Mouse (Mus musculus): ENCODE measurements around the gene Scyl1. TPM values are rescaled to one million over a fixed set of nuclear protein-coding genes. Genes with fewer than 3 reads are reported as not detected.
A peak's percentile ranks its signal among the peaks of the same experiment; 100 is the strongest.

The Scyl1 gene
- total and polyA plus RNA-seq, 2 experiments: 28.9 to 46.6 TPM

DNA sequence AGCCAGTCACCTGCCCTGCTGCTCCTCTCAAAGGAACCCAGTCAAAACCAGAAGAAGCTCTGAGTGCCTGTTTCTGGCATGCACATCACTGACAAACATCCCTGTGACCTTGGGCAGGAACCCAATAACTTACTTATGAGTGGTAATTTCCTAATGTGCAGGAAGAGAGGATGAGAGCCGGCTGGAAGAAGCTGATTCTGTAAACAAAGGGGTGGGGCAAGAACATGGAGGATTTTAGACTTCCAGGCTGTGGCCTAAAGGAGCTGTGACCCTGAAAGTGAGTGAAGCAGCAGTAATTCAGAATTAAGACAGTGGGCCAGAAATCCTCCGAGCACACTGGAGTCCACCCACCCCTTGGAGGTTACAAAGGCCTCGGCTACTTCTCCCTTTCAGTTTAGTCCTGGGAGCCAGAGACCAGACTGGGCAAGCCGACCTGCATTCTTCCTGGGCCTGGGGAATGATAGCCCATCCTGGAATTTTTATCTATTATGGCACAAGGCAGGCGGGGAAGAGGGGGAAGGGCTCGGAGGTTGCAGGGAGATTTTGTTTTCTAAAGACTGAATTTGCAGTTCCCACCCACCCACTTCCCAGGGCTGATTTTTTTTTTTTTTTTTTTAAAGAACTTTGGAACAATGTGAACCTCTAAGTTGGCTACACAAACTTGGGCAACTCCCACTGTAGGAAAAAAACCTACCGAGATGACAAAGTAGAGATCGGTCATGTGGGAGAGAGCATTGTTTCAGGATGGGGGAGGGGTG lies 35.0 kb upstream of the Scyl1 start:
- Histone ChIP-seq H3K36me3 (ENCODE audit: control insufficient read depth, insufficient read depth, low read length) (no peaks in the 10 kb centered on the region), H3K27ac (replicated peaks; ENCODE audit: insufficient read depth, low read depth, low read length) (peak overlapping the region; percentile 84), H3K4me1 (ENCODE audit: control insufficient read depth, insufficient read depth, low read length) (peaks cover 18% of the 10 kb centered on the region), H3K27me3 (ENCODE audit: control insufficient read depth, insufficient read depth, low read length) (no peaks in the 10 kb centered on the region), H3K9ac (ENCODE audit: low read depth, low read length) (peak overlapping the region; percentile 10; the same call in 1 of the 2 replicates), H3K4me3 (ENCODE audit: insufficient read depth, low read depth, low read length) (no peak overlapping the region), H3K79me2 (ENCODE audit: control insufficient read depth, insufficient read depth, low read length) (0 out of 2 replicates have a peak, but pooled peaks cover under 1% of the 10 kb centered on the region)
- peak; percentile 59 for DNase-seq (ENCODE audit: extremely low read depth, low read depth, low spot score)
- 42% methylated on average over 8 of the region's 8 CpGs for WGBS
- TF ChIP-seq CTCF (IDR thresholded peaks at IDR 0.05; ENCODE audit: low read depth, low read length) (no peak), POLR2A (IDR thresholded peaks at IDR 0.05; ENCODE audit: extremely low read depth, insufficient read depth, low read length) (no peak)

DNA sequence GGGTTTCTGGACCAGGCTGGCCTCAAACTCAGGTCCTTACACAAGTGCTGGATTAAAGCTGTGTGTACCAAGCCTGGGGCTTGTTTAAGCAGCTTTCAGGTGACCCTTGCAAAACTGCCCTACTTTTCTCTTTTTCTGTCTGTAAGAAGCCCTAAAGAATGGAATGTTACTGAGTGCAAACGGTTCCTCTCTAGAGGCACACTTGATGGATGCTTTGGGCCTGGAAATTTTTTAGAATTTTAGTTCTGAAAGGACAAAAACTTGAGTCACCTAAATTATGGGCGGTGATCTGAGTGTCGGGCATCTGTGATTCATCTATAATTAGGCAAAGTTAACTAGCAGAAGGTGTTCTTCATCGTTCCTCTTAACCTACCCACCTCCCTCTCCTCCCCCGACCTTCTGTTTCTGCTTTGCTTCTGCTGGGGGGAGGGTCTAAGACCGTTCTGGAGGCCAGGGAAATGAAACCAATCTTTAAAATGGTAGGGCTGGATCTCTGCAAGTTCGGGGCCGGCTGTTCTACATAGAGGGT lies 33.2 kb upstream of the Scyl1 start:
- Histone ChIP-seq H3K9ac (ENCODE audit: low read depth, low read length) (peak overlapping the region; percentile 77; the same call in 1 of the 2 replicates), H3K4me1 (ENCODE audit: control insufficient read depth, insufficient read depth, low read length) (peaks cover 10% of the 10 kb centered on the region), H3K27ac (replicated peaks; ENCODE audit: insufficient read depth, low read depth, low read length) (peak overlapping the region; percentile 90), H3K36me3 (ENCODE audit: control insufficient read depth, insufficient read depth, low read length) (no peaks in the 10 kb centered on the region), H3K27me3 (ENCODE audit: control insufficient read depth, insufficient read depth, low read length) (no peaks in the 10 kb centered on the region), H3K4me3 (ENCODE audit: insufficient read depth, low read depth, low read length) (no peak overlapping the region), H3K79me2 (ENCODE audit: control insufficient read depth, insufficient read depth, low read length) (peaks cover 8% of the 10 kb centered on the region; the same call in 1 of the 2 replicates)
- TF ChIP-seq CTCF (IDR thresholded peaks at IDR 0.05; ENCODE audit: low read depth, low read length) (no peak), POLR2A (IDR thresholded peaks at IDR 0.05; ENCODE audit: extremely low read depth, insufficient read depth, low read length) (no peak)
- 65% methylated on average over 8 of the region's 8 CpGs for WGBS
- DNase-seq (ENCODE audit: extremely low read depth, low read depth, low spot score): peak; percentile 17

DNA sequence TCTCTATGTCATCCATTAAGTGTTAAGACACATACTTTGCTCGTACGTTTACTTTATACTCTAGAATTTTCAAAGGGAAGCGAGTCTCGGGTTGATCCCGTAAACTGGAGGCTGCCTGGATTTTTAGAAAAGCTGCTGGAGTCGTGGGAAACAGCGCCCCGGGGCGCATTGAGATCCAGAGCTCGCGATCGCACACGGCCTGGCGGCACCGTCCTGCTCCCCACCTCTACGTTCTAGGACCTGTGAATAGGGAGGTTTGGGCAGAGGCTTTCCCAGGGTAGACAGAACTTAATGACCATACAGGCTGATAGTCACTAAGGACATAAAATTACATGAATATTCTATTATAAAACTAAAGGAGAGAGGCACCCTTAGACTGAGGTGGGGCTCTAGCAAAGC lies 32.7 kb upstream of the Scyl1 start:
- Histone ChIP-seq H3K27me3 (ENCODE audit: control insufficient read depth, insufficient read depth, low read length) (no peaks in the 10 kb centered on the region), H3K27ac (replicated peaks; ENCODE audit: insufficient read depth, low read depth, low read length) (peak overlapping the region; percentile 90), H3K79me2 (ENCODE audit: control insufficient read depth, insufficient read depth, low read length) (peaks cover 8% of the 10 kb centered on the region; the same call in 1 of the 2 replicates), H3K36me3 (ENCODE audit: control insufficient read depth, insufficient read depth, low read length) (peaks cover 2% of the 10 kb centered on the region; the same call in 1 of the 2 replicates), H3K4me1 (ENCODE audit: control insufficient read depth, insufficient read depth, low read length) (peaks cover 10% of the 10 kb centered on the region), H3K9ac (ENCODE audit: low read depth, low read length) (peak overlapping the region; percentile 77), H3K4me3 (ENCODE audit: insufficient read depth, low read depth, low read length) (peak overlapping the region; percentile 49)
- WGBS: under 1% methylated on average over 16 of the region's 16 CpGs
- TF ChIP-seq CTCF (IDR thresholded peaks at IDR 0.05; ENCODE audit: low read depth, low read length) (no peak), POLR2A (IDR thresholded peaks at IDR 0.05; ENCODE audit: extremely low read depth, insufficient read depth, low read length) (no peak)
- no peak for DNase-seq (ENCODE audit: extremely low read depth, low read depth, low spot score)

DNA sequence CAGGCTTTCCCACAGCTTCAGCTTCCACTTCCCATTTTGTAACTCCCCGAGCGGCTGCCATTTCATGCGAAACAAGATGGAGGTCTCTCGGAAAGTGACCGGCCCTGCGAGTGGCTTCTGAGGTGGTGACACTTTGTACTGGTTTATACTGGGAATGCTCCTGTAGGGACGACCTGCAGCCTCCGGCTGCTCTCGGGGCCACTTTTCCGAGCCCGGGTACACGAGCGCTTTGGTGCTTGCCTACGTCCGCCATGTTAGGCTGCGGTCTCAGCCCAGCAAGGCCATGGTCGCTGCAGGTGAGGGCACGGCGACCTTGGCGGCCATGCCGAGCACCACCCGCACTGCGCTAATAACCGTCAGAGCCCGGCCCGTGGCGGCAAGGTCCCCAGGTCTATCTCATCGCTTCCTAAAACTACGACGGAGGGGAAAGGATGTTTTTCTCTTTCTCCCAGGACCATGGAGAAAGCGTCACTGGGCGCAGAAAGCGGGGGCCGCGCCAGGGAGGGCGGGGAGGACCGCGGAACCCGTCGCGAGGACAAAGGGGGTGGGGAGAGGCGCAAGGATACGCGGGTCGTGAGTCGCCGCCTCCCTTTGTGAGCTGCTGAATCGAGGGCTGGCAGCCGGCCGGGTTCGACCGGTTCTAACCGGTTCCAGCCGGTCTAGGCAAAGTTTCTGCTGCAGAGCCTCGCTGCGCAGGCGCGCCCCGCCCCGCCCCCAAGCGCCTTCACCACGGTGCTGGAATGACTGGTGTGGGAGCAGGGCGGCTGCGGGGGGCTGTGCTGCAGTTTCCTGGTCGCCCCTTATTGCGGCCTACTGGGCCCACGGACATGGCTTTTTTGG lies 32.0 kb upstream of the Scyl1 start:
- H3K27me3 ChIP-seq (ENCODE audit: control insufficient read depth, insufficient read depth, low read length): no peaks in the 10 kb centered on the region
- H3K9ac ChIP-seq (ENCODE audit: low read depth, low read length): peak overlapping the region; percentile 85
- TF ChIP-seq POLR2A (IDR thresholded peaks at IDR 0.05; ENCODE audit: extremely low read depth, insufficient read depth, low read length) (peak; percentile 78), CTCF (IDR thresholded peaks at IDR 0.05; ENCODE audit: low read depth, low read length) (no peak)
- peaks cover 8% of the 10 kb centered on the region for H3K36me3 ChIP-seq (ENCODE audit: control insufficient read depth, insufficient read depth, low read length)
- under 1% methylated on average over 67 of the region's 67 CpGs for WGBS
- peaks cover 10% of the 10 kb centered on the region for H3K4me1 ChIP-seq (ENCODE audit: control insufficient read depth, insufficient read depth, low read length)
- H3K27ac ChIP-seq (replicated peaks; ENCODE audit: insufficient read depth, low read depth, low read length): peak overlapping the region; percentile 98
- H3K79me2 ChIP-seq (ENCODE audit: control insufficient read depth, insufficient read depth, low read length): peaks cover 8% of the 10 kb centered on the region; the same call in 1 of the 2 replicates
- DNase-seq (ENCODE audit: extremely low read depth, low read depth, low spot score): peak; percentile 87
- H3K4me3 ChIP-seq (ENCODE audit: insufficient read depth, low read depth, low read length): peak overlapping the region; percentile 71

DNA sequence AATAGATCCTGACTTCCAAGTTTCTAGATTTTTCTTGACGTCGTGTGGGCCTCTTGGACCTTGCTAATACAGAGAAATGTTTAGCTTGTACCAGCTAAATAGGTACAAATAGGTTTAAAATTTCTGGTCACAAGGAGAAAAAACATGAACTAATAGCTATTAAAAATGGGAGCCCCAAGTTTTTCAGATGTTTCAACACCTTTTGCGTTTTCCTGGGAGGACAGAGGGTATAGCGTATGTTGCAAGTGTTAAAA lies 31.5 kb upstream of the Scyl1 start:
- 0% methylated on average over 4 of the region's 4 CpGs for WGBS
- no peak for TF ChIP-seq CTCF (IDR thresholded peaks at IDR 0.05; ENCODE audit: low read depth, low read length)
- Histone ChIP-seq H3K27me3 (ENCODE audit: control insufficient read depth, insufficient read depth, low read length) (no peaks in the 10 kb centered on the region), H3K79me2 (ENCODE audit: control insufficient read depth, insufficient read depth, low read length) (peaks cover 8% of the 10 kb centered on the region; the same call in 1 of the 2 replicates), H3K36me3 (ENCODE audit: control insufficient read depth, insufficient read depth, low read length) (peaks cover 12% of the 10 kb centered on the region), H3K27ac (replicated peaks; ENCODE audit: insufficient read depth, low read depth, low read length) (peak overlapping the region; percentile 98), H3K9ac (ENCODE audit: low read depth, low read length) (peak overlapping the region; percentile 85), H3K4me1 (ENCODE audit: control insufficient read depth, insufficient read depth, low read length) (peaks cover 8% of the 10 kb centered on the region), H3K4me3 (ENCODE audit: insufficient read depth, low read depth, low read length) (peak overlapping the region; percentile 71)
- no peak for DNase-seq (ENCODE audit: extremely low read depth, low read depth, low spot score)
